Mouse (Mus musculus) testis, adult 10 weeks (tissue): ENCODE results near the gene Il17c. TPM values are rescaled to one million over a fixed set of nuclear protein-coding genes. Genes with fewer than 3 reads are reported as not detected.

Source experiments
- polyA plus RNA-seq: library from polyadenylated mRNA; stranded (reverse); fragments of 350-450 nt; fragmentation: Illumina TruSeq; extraction: RNeasy Lipid Tissue Mini Kit (QIAGEN cat#74804); gene quantifications from one replicate; pipeline ENCODE4 v1.2.3, GENCODE M21; 2014; ENCODE audit warnings: low read depth, low replicate concordance

The Il17c gene
- not detected for polyA plus RNA-seq

DNA sequence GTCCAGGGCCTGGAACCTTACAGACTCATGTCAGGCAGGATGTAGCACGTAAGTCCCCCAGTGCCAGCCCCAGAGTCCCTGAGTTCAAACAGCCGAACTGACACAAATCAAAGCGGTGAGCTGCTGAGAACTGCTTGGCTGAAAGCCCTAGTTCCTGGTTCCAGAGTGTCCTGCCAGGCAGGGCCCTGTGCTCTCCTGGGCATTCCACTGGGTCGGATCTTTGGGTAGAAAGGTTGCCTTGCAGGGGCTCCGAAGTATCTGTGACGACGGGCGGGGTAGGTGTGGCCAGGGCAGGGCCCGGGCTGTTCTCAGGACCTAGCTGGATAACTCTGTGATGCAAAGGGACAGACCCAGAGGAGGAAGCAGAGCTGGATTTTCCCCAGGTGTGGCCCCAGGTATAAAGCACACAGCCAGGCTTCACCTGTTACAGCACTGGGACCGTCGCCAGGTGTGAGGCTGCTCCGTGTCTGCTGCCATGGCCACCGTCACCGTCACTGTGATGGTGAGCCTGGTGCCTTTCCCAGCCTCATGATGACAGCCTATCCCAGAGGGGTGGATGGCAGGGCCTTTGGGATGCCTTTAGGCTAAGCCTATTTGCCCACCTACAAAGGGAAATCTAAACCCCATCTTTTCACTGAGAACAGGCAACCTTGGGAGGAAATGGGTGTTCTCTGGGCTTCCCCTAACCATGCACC, at the start of gene Il17c:
Gene Il17c, plus strand, starts transcription at position 645 of the 695 bp plus-strand sequence.

DNA sequence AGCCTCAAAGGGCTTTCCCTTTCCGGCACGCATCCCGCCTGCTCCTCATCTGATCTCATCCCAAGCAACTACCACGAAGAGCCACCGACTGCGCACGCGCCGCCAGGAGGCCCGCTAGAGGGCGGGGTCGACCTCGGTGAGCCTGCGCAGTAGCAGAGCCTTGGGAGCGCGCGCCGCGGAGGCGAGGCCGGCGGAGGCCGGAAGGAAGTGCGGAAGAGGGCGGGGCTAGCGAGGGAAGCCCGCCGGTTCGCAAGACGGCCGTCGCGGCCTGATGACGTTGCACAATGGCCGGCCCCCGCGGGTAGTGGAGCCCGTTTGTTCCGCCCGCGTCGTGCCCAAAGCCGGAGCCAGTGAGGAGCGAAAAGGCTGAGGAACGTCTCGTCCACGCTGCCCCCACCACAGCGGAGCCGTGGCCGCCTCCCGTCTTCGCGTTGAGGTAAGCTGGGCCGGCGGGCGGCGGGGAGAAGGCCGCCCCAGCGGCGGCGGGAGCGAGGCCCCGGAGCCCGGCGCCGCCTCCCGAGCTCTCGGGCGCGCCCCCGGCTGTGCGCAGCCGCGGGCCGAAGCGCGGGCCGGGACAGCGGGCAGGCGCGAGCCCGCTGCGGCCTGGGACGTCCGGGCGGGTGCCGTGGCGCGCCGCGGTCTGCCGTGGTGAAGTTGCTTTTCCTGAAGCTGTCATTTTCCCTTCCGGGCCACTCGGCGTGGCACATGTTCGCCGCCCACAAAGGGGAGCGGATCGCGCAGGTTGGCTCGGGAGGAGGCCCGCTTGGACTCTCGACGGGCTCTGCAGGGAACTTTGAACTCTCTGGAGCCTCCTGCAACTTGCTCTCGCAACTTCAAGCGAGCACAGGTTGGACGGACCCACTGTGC, 45.2 kb upstream of the Il17c start, which contains the start of gene Zc3h18:
Gene Zc3h18, plus strand, starts transcription at position 245 of the 867 bp plus-strand sequence.

DNA sequence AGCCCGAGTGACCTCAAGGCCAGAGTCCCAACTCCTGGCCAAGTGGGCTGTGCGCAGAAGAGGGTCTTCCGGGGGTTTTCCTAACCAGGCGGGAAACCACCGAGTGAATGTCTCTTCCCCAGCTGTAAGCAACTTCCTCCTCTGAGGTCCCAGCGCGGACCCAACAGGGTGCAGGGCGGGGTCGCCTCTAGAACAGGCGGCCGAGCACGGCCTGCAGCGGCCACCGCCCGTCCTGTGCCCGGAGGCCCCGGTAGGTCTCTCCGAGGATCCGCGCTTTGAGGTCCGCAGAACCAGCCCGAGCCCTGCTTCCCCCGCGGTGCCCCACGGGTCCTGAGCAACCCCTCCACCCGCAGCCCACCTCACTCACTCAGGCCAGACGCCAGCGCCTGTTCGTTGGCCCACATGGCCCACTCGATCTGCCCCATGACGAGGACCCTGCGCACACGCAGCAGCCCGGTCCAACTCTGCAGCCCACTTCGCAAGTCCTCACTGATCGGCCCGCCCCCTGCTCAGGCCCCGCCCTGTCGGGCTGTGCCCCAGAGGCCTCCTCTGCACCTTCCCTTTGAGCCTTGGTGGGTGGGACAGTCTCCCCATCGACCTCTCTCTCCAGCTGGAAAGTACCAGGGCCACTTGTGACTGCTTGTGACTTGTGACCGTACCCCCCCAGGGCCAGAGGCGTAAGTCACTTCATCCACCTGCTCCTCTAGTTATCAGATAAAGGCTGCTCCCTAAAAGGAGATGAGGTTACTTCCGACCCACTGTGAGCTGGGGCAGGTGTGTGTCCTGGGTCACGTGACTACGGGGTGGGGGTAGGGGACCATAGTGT, 10.8 kb downstream of the Il17c start, which contains the start of gene Cyba:
Gene Cyba, minus strand, starts transcription at position 488 of the 826 bp plus-strand sequence.

DNA sequence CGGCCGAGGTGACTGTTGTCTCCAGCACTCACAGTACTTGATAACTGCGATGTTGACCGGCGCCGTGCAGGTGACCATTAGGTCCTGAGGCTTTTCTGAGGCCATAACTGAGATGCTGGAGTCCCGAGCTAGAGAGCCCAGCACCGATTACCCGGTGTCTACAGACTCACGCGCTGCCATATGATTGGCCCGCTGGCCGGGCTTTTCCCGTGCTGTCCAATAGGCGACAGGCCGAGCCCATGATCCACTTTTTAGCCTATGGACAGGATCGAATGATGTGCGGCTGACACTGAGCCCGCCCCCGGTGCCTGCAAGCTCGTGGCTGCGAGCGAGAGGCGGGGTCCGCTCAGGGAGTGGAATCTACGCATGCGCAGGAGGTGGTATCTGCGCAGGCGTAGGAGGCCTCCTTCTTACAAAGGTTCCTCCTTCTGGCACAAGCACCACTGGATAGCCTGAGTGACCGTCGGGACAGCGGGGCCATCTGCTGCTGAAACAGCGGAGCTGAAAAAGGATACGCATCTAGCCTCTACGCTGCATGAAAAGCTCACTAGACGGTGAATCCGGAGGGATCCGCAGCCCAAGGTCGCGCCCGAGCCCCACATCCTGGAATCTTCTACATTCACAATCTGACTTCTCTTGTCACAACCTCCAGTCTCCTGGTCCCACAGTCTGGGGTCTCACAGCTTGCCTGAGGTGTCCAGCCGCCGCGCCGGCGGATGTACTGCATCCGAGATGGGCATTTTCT, 21.6 kb downstream of the Il17c start, which contains the start of gene Mvd:
Gene Mvd, minus strand, starts transcription at position 161 of the 745 bp plus-strand sequence.

DNA sequence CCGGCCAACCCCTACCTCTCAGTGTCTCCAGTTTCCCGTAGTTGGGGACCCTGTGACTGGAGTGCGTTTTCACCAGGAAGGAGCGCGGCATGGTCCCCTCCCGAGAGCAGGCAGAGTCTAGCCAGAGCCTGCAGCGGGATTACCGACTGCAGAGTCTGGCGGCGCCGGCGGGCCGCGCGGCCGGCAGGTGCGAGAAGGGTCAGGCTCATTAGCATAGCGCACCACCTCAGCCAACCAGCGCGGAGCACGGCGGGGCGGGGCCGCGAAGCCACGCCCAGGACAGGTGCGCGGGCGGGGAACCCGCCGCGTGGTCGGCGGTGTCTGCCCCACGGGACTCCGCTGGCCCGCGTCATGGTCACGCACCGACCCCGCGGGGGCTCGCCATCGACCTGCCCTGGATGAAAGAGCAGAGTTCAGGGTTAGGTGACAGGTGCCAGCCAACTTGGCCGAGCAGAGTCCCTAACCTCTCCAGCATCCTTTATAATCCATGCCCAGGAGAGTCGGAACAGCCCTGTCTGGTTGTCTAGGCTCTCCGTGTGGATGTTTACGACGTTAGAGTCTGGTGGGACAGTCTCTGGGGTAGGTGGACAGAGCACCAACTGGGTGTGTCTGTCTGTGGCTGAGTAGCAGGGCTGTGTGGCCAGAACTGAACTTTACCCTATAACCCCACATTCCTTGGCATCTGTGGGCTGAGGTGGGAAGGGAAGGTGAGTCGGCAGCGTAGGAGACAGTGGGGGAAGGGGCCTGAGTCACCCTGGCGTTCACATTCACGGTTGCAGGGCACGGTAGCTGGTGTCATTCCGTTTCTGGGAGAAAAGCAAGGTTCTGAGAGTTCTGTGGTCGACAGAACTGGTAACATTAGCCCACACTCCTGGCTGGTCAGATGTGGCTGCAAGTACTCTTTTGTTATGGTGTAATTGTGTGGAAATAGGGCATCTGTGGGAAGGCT, 39.0 kb downstream of the Il17c start, which contains the start of gene Snai3:
Gene Snai3, minus strand, starts transcription at position 210 of the 949 bp plus-strand sequence.

Other genes starting within 250 kb of the Il17c start
- not detected for gene Zfpm1, start 139.9 kb upstream of the Il17c start, polyA plus RNA-seq
- gene Trhr2, start 61.3 kb upstream of the Il17c start, polyA plus RNA-seq = not detected
- 10.9 TPM for gene Zc3h18, start 45.4 kb upstream of the Il17c start, polyA plus RNA-seq
- gene Cyba, start 10.9 kb downstream of the Il17c start, polyA plus RNA-seq = not detected
- not detected for gene Mvd, start 21.4 kb downstream of the Il17c start, polyA plus RNA-seq
- 0.17 TPM for gene Snai3, start 38.7 kb downstream of the Il17c start, polyA plus RNA-seq
- 26.4 TPM for gene Rnf166, start 54.0 kb downstream of the Il17c start, polyA plus RNA-seq
- 0.27 TPM for gene Ctu2, start 54.1 kb downstream of the Il17c start, polyA plus RNA-seq
- gene Piezo1, start 129.3 kb downstream of the Il17c start, polyA plus RNA-seq = 0.50 TPM
- 0.59 TPM for gene Cdt1, start 146.0 kb downstream of the Il17c start, polyA plus RNA-seq
- gene Aprt, start 154.9 kb downstream of the Il17c start, polyA plus RNA-seq = 4.8 TPM
- 0.53 TPM for gene Galns, start 189.4 kb downstream of the Il17c start, polyA plus RNA-seq
- 10.4 TPM for gene Trappc2l, start 189.6 kb downstream of the Il17c start, polyA plus RNA-seq
- gene Pabpn1l, start 200.7 kb downstream of the Il17c start, polyA plus RNA-seq = not detected